Mouse (Mus musculus) adipocyte (in vitro differentiated cells): Measurements from ENCODE around the gene Olfml2b.

Source experiments
- DNase-seq: peaks from one replicate; pipeline ENCODE4 v3.0.0-alpha.2; 2016; ENCODE audit warnings: low spot score

Olfml2b gene

DNA sequence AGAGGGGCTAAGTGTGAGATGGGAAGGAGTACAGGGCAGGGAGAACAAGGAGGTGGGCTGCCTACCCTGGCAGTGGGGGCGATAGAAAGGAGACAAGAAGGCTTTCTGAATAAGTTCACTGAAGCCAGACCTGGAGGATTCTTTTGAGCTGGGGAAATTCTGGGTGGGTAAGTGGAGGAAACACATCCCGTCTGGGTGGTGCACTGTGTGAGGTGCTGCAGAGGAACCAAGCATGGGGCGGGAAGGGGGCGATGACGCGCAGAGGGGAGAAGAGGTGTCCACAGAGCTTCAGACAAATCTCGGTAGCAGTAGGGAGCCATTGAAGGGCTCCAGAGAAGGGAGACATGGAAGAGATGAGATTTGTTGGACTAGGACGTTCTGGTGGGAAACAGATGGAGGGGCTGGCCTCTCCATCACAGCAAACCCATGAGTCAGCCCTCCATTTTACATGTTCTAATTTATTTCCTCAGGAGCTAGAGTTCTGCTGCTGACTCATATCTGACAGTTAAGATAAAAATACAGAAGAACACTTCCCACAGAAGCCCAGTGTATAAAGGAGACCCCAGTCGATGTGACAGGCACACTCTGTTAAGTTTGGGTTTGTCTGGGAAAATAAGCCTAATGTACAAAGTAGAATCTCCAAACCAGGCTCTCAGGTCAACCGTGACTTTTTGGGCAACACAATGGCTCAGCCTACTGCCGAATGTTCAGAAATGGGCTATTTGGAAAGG lies 87.7 kb downstream of the Olfml2b start:
- DNase-seq = no peak
